Mouse (Mus musculus) heart, embryonic 11.5 days (tissue): ENCODE measurements around the gene Cpm. TPM values are rescaled to one million over a fixed set of nuclear protein-coding genes. Genes with fewer than 3 reads are reported as not detected.

Experiments
- ATAC-seq: fragments of 200-750 bp; cut with Nextera tagmentation; replicated peaks from 2 replicates; pipeline ENCODE4 v1.8.0; 2017; ENCODE audit warnings: moderate library complexity; ENCODE audit not compliant: insufficient number of reproducible peaks, low FRiP score, low TSS enrichment
- H3K27ac ChIP-seq: fragments of 300-500 bp; sonication (generic); 2 replicates; pipeline ENCODE4 v1.5.1; 2014; ENCODE audit warnings: mild to moderate bottlenecking, low read depth, low read length
- H3K27me3 ChIP-seq: fragments of 300-500 bp; sonication (generic); 2 replicates; pipeline ENCODE4 v1.6.1; 2014; ENCODE audit warnings: mild to moderate bottlenecking, low read length, mixed read lengths; ENCODE audit not compliant: control insufficient read depth, insufficient read depth
- H3K36me3 ChIP-seq: fragments of 300-500 bp; sonication (generic); 2 replicates; pipeline ENCODE4 v1.6.1; 2014; ENCODE audit warnings: mild to moderate bottlenecking, low read length, moderate library complexity, mixed read lengths; ENCODE audit not compliant: control insufficient read depth, insufficient read depth
- H3K4me1 ChIP-seq: fragments of 300-500 bp; sonication (generic); 2 replicates; pipeline ENCODE4 v1.6.1; 2014; ENCODE audit warnings: low read length; ENCODE audit not compliant: control insufficient read depth, insufficient read depth
- H3K4me2 ChIP-seq: fragments of 300-500 bp; sonication (generic); 2 replicates; pipeline ENCODE4 v1.6.1; 2014; ENCODE audit warnings: mild to moderate bottlenecking, moderate library complexity
- H3K4me3 ChIP-seq: fragments of 300-500 bp; sonication (generic); 2 replicates; pipeline ENCODE4 v1.5.1; 2014; ENCODE audit warnings: low read depth, low read length
- H3K9ac ChIP-seq: fragments of 300-500 bp; sonication (generic); 2 replicates; pipeline ENCODE4 v1.6.1; 2014; ENCODE audit warnings: mild to moderate bottlenecking, low read depth, low read length, moderate library complexity
- H3K9me3 ChIP-seq: fragments of 300-500 bp; sonication (generic); replicated peaks from 2 replicates; pipeline ENCODE4 v1.6.1; 2016; ENCODE audit warnings: low read length; ENCODE audit not compliant: control insufficient read depth
- WGBS: fragments of 180-500 bp; shearing (Covaris S2); extraction: QIAGEN DNeasy Blood & Tissue Kit; methylation state at CpG from one replicate; pipeline ENCODE4 v1.1.7; 2014; ENCODE audit not compliant: insufficient replicate concordance; 5-methylcytosine and 5-hydroxymethylcytosine counted together
- polyA plus RNA-seq: library from polyadenylated mRNA; unstranded; fragments of >200 nt; fragmentation: Nextera tagmentation; extraction: Ambion mirVana; gene quantifications from 2 replicates; pipeline ENCODE4 v1.2.1, GENCODE M21; 2014

Cpm gene
- polyA plus RNA-seq, 1 experiment from 2014 or later = 4.1 TPM

- no peak overlapping the region for H3K4me3 ChIP-seq
- H3K36me3 ChIP-seq = peaks cover 48% of the 10 kb centered on the region
- H3K4me2 ChIP-seq = no peak overlapping the region
These were observed 66.9 kb downstream of the Cpm start for GRCm38 (mm10) chr10:117696021-117696826.

DNA sequence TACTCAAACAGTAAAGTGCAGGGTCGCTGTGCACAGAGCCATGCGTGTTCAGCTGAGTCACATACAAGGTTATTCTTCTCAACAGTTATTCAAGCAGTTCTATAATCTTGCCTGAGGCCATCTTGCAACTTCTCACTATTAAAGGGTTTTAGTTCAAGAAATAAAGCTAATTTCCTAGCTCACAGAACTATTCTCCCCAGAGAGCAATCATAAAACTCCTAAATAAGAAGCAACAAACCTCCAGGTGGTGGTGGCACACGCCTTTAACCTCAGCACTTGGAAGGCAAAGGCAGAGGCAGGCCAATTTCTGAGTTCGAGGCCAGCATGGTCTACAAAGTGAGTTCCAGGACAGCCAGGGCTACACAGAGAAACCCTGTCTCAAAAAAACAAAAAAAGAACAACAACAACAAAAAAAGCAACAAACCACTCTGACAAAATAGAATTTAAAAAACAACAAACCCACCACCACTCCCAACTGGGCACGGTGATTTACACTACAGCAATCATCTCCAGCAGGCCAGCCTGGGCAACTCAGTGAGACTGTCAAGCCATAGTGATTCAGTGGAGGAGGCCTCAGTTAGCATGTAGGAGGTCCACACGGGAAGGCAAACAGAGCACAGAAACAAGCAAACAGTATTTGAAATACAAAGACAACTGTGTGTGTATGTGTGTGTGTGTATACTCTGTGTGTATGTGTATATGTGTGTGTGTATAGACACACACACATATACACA lies 67.7 kb downstream of the Cpm start:
- Histone ChIP-seq H3K36me3 (peaks cover 53% of the 10 kb centered on the region), H3K27ac (no peak overlapping the region), H3K4me2 (no peak overlapping the region), H3K9ac (no peak overlapping the region), H3K27me3 (no peaks in the 10 kb centered on the region), H3K9me3 (no peaks in the 10 kb centered on the region), H3K4me3 (no peak overlapping the region), H3K4me1 (no peaks in the 10 kb centered on the region)
- WGBS = 94% methylated on average over 6 of the region's 6 CpGs
- ATAC-seq = no peak

More at GRCm38 (mm10) chr10:117696021-117696826, 66.9 kb downstream of the Cpm start:
- 89% methylated on average over 8 of the region's 8 CpGs for WGBS
- no peak overlapping the region for H3K9ac ChIP-seq
- H3K9me3 ChIP-seq = no peaks in the 10 kb centered on the region
- no peaks in the 10 kb centered on the region for H3K27me3 ChIP-seq
- ATAC-seq = no peak
- no peak overlapping the region for H3K27ac ChIP-seq
- H3K4me1 ChIP-seq = no peaks in the 10 kb centered on the region

- Histone ChIP-seq H3K4me3 (no peak overlapping the region), H3K9me3 (no peaks in the 10 kb centered on the region), H3K36me3 (peaks cover 48% of the 10 kb centered on the region), H3K27ac (no peak overlapping the region), H3K4me2 (no peak overlapping the region), H3K9ac (no peak overlapping the region), H3K4me1 (no peaks in the 10 kb centered on the region), H3K27me3 (no peaks in the 10 kb centered on the region)
- ATAC-seq = no peak
- 91% methylated on average over 3 of the region's 3 CpGs for WGBS
These were observed 68.3 kb downstream of the Cpm start for GRCm38 (mm10) chr10:117697561-117698115.

GRCm38 (mm10) chr10:117698313-117699138 lies 69.2 kb downstream of the Cpm start:
- Histone ChIP-seq H3K4me1 (no peaks in the 10 kb centered on the region), H3K9ac (no peak overlapping the region), H3K4me3 (no peak overlapping the region), H3K27ac (no peak overlapping the region), H3K36me3 (peaks cover 50% of the 10 kb centered on the region), H3K27me3 (no peaks in the 10 kb centered on the region), H3K9me3 (no peaks in the 10 kb centered on the region), H3K4me2 (no peak overlapping the region)
- WGBS = 97% methylated on average over 10 of the region's 10 CpGs
- no peak for ATAC-seq

DNA sequence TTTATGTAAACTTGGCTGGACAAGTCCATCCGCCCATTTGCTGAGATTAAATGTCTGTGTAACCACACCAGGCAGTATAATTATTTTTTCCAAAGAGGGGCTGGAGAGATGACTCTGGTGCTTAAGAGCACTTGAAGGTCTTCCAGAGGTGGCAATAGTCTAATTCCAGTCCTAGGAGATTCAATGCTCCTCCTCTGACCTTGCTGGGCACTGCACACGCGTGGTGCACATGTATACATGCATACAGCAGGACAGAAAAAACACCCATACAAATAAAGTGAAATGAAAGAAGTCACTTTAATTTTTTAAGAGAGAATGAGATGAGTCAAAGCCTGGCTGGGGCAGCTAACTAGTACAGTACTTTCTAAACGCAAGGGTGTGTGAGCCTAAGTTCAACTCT lies 70.6 kb downstream of the Cpm start:
- Histone ChIP-seq H3K9me3 (no peaks in the 10 kb centered on the region), H3K27me3 (no peaks in the 10 kb centered on the region), H3K4me3 (no peak overlapping the region), H3K36me3 (peaks cover 47% of the 10 kb centered on the region), H3K4me2 (no peak overlapping the region), H3K9ac (no peak overlapping the region), H3K27ac (no peak overlapping the region), H3K4me1 (no peaks in the 10 kb centered on the region)
- WGBS = 91% methylated on average over 4 of the region's 4 CpGs
- ATAC-seq = no peak

- H3K4me2 ChIP-seq = no peak overlapping the region
- H3K36me3 ChIP-seq = peaks cover 50% of the 10 kb centered on the region
- no peak overlapping the region for H3K27ac ChIP-seq
- no peaks in the 10 kb centered on the region for H3K27me3 ChIP-seq
- ATAC-seq = no peak
- H3K4me1 ChIP-seq = no peaks in the 10 kb centered on the region
- H3K9ac ChIP-seq = no peak overlapping the region
- no peak overlapping the region for H3K4me3 ChIP-seq
- H3K9me3 ChIP-seq = no peaks in the 10 kb centered on the region
- 93% methylated on average over 1 of the region's 1 CpGs for WGBS
These were observed 71.2 kb downstream of the Cpm start for GRCm38 (mm10) chr10:117700450-117700849.

- Histone ChIP-seq H3K9ac (no peak overlapping the region), H3K27me3 (no peaks in the 10 kb centered on the region), H3K27ac (no peak overlapping the region), H3K4me3 (no peak overlapping the region), H3K36me3 (peaks cover 48% of the 10 kb centered on the region), H3K9me3 (no peaks in the 10 kb centered on the region), H3K4me2 (no peak overlapping the region), H3K4me1 (no peaks in the 10 kb centered on the region)
- ATAC-seq = no peak
- 90% methylated on average over 6 of the region's 6 CpGs for WGBS
These were observed 71.9 kb downstream of the Cpm start for GRCm38 (mm10) chr10:117701034-117701829.
